Mouse (Mus musculus) frontal cortex, postnatal 36 days (tissue): Measurements from ENCODE around the gene Hmg20b.
A peak's percentile ranks its signal among the peaks of the same experiment; 100 is the strongest.

Source experiments
- DNase-seq, 2 experiments: peaks; one replicate each; pipeline ENCODE4 v3.0.0; 2022; ENCODE audit warnings: low spot score in 2 of 2

Hmg20b gene

GRCm38 (mm10) chr10:81378553-81379182, 28.4 kb upstream of the Hmg20b start:
- DNase-seq: peak; percentile 100

GRCm38 (mm10) chr10:81377793-81378552, 27.7 kb upstream of the Hmg20b start, which contains the start of gene Fzr1:
Fzr1 (minus strand) TSS chr10:81378516.
- DNase-seq: no peak

- no peak for DNase-seq
Observed at GRCm38 (mm10) chr10:81377362-81377664, 27.0 kb upstream of the Hmg20b start.

- no peak for DNase-seq
Observed at GRCm38 (mm10) chr10:81376561-81377361, 26.5 kb upstream of the Hmg20b start.

GRCm38 (mm10) chr10:81375322-81375721, 25.0 kb upstream of the Hmg20b start:
- DNase-seq: no peak

- DNase-seq: no peak
Observed at GRCm38 (mm10) chr10:81367207-81367495, 16.9 kb upstream of the Hmg20b start.

- DNase-seq: no peak
Observed at GRCm38 (mm10) chr10:81366477-81367206, 16.4 kb upstream of the Hmg20b start.

- no peak for DNase-seq
Observed at GRCm38 (mm10) chr10:81365672-81366476, 15.6 kb upstream of the Hmg20b start, which contains the start of gene 4930404N11Rik. 4930404N11Rik (minus strand) TSS chr10:81365816.

- peak in 1 of 2 experiments; percentile 63 for DNase-seq
Observed at GRCm38 (mm10) chr10:81365073-81365472, 14.8 kb upstream of the Hmg20b start.

GRCm38 (mm10) chr10:81364666-81365065, 14.4 kb upstream of the Hmg20b start:
- DNase-seq: no peak

GRCm38 (mm10) chr10:81363436-81364346, 13.4 kb upstream of the Hmg20b start:
- no peak for DNase-seq

GRCm38 (mm10) chr10:81362336-81362949, 12.2 kb upstream of the Hmg20b start:
- DNase-seq: no peak

- DNase-seq: no peak
Observed at GRCm38 (mm10) chr10:81360721-81361120, 10.4 kb upstream of the Hmg20b start.

GRCm38 (mm10) chr10:81358841-81359240, 8.6 kb upstream of the Hmg20b start:
- DNase-seq: no peak

- no peak for DNase-seq
Observed at GRCm38 (mm10) chr10:81358209-81358608, 7.9 kb upstream of the Hmg20b start.

- peak; percentile 87 to 92 for DNase-seq
Observed at GRCm38 (mm10) chr10:81356991-81357844, 6.9 kb upstream of the Hmg20b start, which contains the start of gene Mfsd12. Mfsd12 (plus strand) TSS chr10:81357491.

- DNase-seq: no peak
Observed at GRCm38 (mm10) chr10:81356352-81356990, 6.2 kb upstream of the Hmg20b start.

GRCm38 (mm10) chr10:81355533-81355932, 5.3 kb upstream of the Hmg20b start:
- DNase-seq: no peak
